Mouse (Mus musculus) neural tube, embryonic 13.5 days (tissue): ENCODE results near the gene Lipt1. TPM values are rescaled to one million over a fixed set of nuclear protein-coding genes. Genes with fewer than 3 reads are reported as not detected.

Experiments
- ATAC-seq: fragments of 200-750 bp; cut with Nextera tagmentation; 2 replicates; pipeline ENCODE4 v1.8.0; 2017; ENCODE audit warnings: low read depth, mild to moderate bottlenecking, moderate TSS enrichment, moderate library complexity
- H3K27ac ChIP-seq: fragments of 300-500 bp; sonication (generic); replicated peaks from 2 replicates; pipeline ENCODE4 v1.5.1; 2015; ENCODE audit warnings: moderate library complexity, mild to moderate bottlenecking, inconsistent platforms
- H3K27me3 ChIP-seq: fragments of 300-500 bp; sonication (generic); 2 replicates; pipeline ENCODE4 v1.6.1; 2015; ENCODE audit warnings: mild to moderate bottlenecking, inconsistent platforms
- H3K36me3 ChIP-seq: fragments of 300-500 bp; sonication (generic); 2 replicates; pipeline ENCODE4 v1.6.1; 2015; ENCODE audit warnings: mild to moderate bottlenecking, inconsistent platforms
- H3K4me1 ChIP-seq: fragments of 300-500 bp; sonication (generic); replicated peaks from 2 replicates; pipeline ENCODE4 v1.6.1; 2015; ENCODE audit warnings: inconsistent platforms
- H3K4me2 ChIP-seq: fragments of 300-500 bp; sonication (generic); 2 replicates; pipeline ENCODE4 v1.6.1; 2015; ENCODE audit warnings: inconsistent platforms, mild to moderate bottlenecking, moderate library complexity
- H3K4me3 ChIP-seq: fragments of 300-500 bp; sonication (generic); 2 replicates; pipeline ENCODE4 v1.5.1; 2015; ENCODE audit warnings: mild to moderate bottlenecking, inconsistent platforms
- H3K9ac ChIP-seq: fragments of 300-500 bp; sonication (generic); 2 replicates; pipeline ENCODE4 v1.6.1; 2015; ENCODE audit warnings: moderate library complexity, mild to moderate bottlenecking, inconsistent platforms
- H3K9me3 ChIP-seq: fragments of 300-500 bp; sonication (generic); 2 replicates; pipeline ENCODE4 v1.6.1; 2016; ENCODE audit warnings: inconsistent platforms
- WGBS: fragments of 180-500 bp; shearing (Covaris S2); methylation state at CpG from one replicate; pipeline ENCODE4 v1.1.7; 2015; 5-methylcytosine and 5-hydroxymethylcytosine counted together
- polyA plus RNA-seq: library from polyadenylated mRNA; unstranded; fragments of >200 nt; fragmentation: Nextera tagmentation; extraction: Ambion mirVana; gene quantifications from 2 replicates; pipeline ENCODE4 v1.2.1, GENCODE M21; 2015

Gene Lipt1
- polyA plus RNA-seq, 1 experiment from 2014 or later, result 6.9 TPM

- H3K27ac ChIP-seq, result no peak overlapping the region
- H3K4me3 ChIP-seq, result no peak overlapping the region
- H3K9me3 ChIP-seq, result no peaks in the 10 kb centered on the region
- no peaks in the 10 kb centered on the region for H3K4me1 ChIP-seq
- H3K36me3 ChIP-seq, result no peaks in the 10 kb centered on the region
- no peak for ATAC-seq
- no peak overlapping the region for H3K4me2 ChIP-seq
- H3K27me3 ChIP-seq, result 0 out of 2 replicates have a peak, but pooled peaks cover 3% of the 10 kb centered on the region
- no peak overlapping the region for H3K9ac ChIP-seq
- whole genome bisulfite sequencing, result 66% methylated on average over 2 of the region's 2 CpGs
Measured at GRCm38 (mm10) chr1:37912751-37913150, 41.2 kb downstream of the Lipt1 start.

GRCm38 (mm10) chr1:37916393-37916792, 44.9 kb downstream of the Lipt1 start, which contains the start of gene Lyg2:
Gene Lyg2, minus strand, starts transcription at chr1:37916493.
- no peak for ATAC-seq

GRCm38 (mm10) chr1:37917666-37918065, 46.1 kb downstream of the Lipt1 start:
- H3K9ac ChIP-seq, result no peak overlapping the region
- no peak overlapping the region for H3K4me3 ChIP-seq
- ATAC-seq, result no peak
- WGBS, result 81% methylated on average over 13 of the region's 13 CpGs
- H3K36me3 ChIP-seq, result no peaks in the 10 kb centered on the region
- H3K9me3 ChIP-seq, result no peaks in the 10 kb centered on the region
- H3K4me1 ChIP-seq, result peaks cover 7% of the 10 kb centered on the region; the same call in 1 of the 2 replicates
- no peak overlapping the region for H3K27ac ChIP-seq
- H3K4me2 ChIP-seq, result no peak overlapping the region
- no peaks in the 10 kb centered on the region for H3K27me3 ChIP-seq

More at GRCm38 (mm10) chr1:37916393-37916792, 44.9 kb downstream of the Lipt1 start, which contains the start of gene Lyg2:
- Histone ChIP-seq H3K9ac (no peak within 1 kb of the TSS), H3K27ac (no peak within 1 kb of the TSS), H3K4me2 (no peak within 1 kb of the TSS), H3K4me3 (no peak within 1 kb of the TSS), H3K36me3 (no peaks in the 10 kb centered on the region), H3K9me3 (no peaks in the 10 kb centered on the region), H3K4me1 (no peaks in the 10 kb centered on the region), H3K27me3 (no peaks in the 10 kb centered on the region)
- WGBS, result 73% methylated on average over 5 of the region's 5 CpGs

GRCm38 (mm10) chr1:37918096-37918495, 46.6 kb downstream of the Lipt1 start:
- no peak overlapping the region for H3K4me3 ChIP-seq
- peaks cover 9% of the 10 kb centered on the region; the same call in 1 of the 2 replicates for H3K4me1 ChIP-seq
- no peak overlapping the region for H3K4me2 ChIP-seq
- ATAC-seq, result no peak
- no peak overlapping the region for H3K27ac ChIP-seq
- H3K36me3 ChIP-seq, result no peaks in the 10 kb centered on the region
- 85% methylated on average over 6 of the region's 6 CpGs for WGBS
- H3K9ac ChIP-seq, result no peak overlapping the region
- H3K9me3 ChIP-seq, result no peaks in the 10 kb centered on the region
- H3K27me3 ChIP-seq, result no peaks in the 10 kb centered on the region

GRCm38 (mm10) chr1:37922536-37922935, 51.0 kb downstream of the Lipt1 start:
- Histone ChIP-seq H3K9ac (no peak overlapping the region), H3K4me3 (no peak overlapping the region), H3K9me3 (no peaks in the 10 kb centered on the region), H3K4me1 (peaks cover 9% of the 10 kb centered on the region; the same call in 1 of the 2 replicates), H3K27me3 (no peaks in the 10 kb centered on the region), H3K4me2 (no peak overlapping the region), H3K36me3 (no peaks in the 10 kb centered on the region), H3K27ac (no peak overlapping the region)
- ATAC-seq, result no peak
- WGBS, result 37% methylated on average over 8 of the region's 8 CpGs

Other genes with a start within 250 kb of the Lipt1 start
- gene 2010300C02Rik, start 151.7 kb upstream of the Lipt1 start, polyA plus RNA-seq, result 1.2 and 1.5 TPM in 2 replicates
- 19.1 and 20.6 TPM in 2 replicates for gene Tsga10, start 5.3 kb upstream of the Lipt1 start, polyA plus RNA-seq
- gene Mitd1, start 18.7 kb downstream of the Lipt1 start, polyA plus RNA-seq, result 16.0 and 17.1 TPM in 2 replicates
- gene Mrpl30, start 18.7 kb downstream of the Lipt1 start, polyA plus RNA-seq, result 260 and 271 TPM in 2 replicates
- not detected in 2 replicates for gene Lyg2, start 44.8 kb downstream of the Lipt1 start, polyA plus RNA-seq
- gene Lyg1, start 86.0 kb downstream of the Lipt1 start, polyA plus RNA-seq, result not detected in 2 replicates
- gene Txndc9, start 126.2 kb downstream of the Lipt1 start, polyA plus RNA-seq, result 173 and 190 TPM in 2 replicates
- 24.1 and 26.0 TPM in 2 replicates for gene Eif5b, start 126.3 kb downstream of the Lipt1 start, polyA plus RNA-seq